Mouse (Mus musculus) embryo, embryonic 10.5 days (tissue): ENCODE data around the gene Ccar1.
"Not testable (repeated sequence)": the region's sequence is repeated elsewhere in the genome, so short reads cannot be mapped to it uniquely, and the experiment has no call there.

ENCODE experiments used
- DNase-seq: peaks from one replicate; pipeline ENCODE4 v3.0.0-alpha.2; 2015; ENCODE audit warnings: low spot score

The Ccar1 gene

GRCm38 (mm10) chr10:62725771-62726687, 66.1 kb downstream of the Ccar1 start, which contains the start of gene Stox1:
Gene Stox1, minus strand, starts transcription at chr10:62726128.
- peak; percentile 76 for DNase-seq

- DNase-seq: no peak
Measured at GRCm38 (mm10) chr10:62724936-62725335, 67.2 kb downstream of the Ccar1 start.

- no peak for DNase-seq
Measured at GRCm38 (mm10) chr10:62722701-62723100, 69.4 kb downstream of the Ccar1 start.

- not testable (repeated sequence) for DNase-seq
Measured at GRCm38 (mm10) chr10:62720574-62720973, 71.5 kb downstream of the Ccar1 start.

- no peak for DNase-seq
Measured at GRCm38 (mm10) chr10:62713457-62713856, 78.6 kb downstream of the Ccar1 start.

- DNase-seq: no peak
Measured at GRCm38 (mm10) chr10:62703579-62703978, 88.5 kb downstream of the Ccar1 start.

- DNase-seq: no peak
Measured at GRCm38 (mm10) chr10:62702436-62702835, 89.7 kb downstream of the Ccar1 start.
